Mouse (Mus musculus) layer of hippocampus, postnatal 36 days (tissue): Measurements from ENCODE around the gene Zfp968. TPM values are rescaled to one million over a fixed set of nuclear protein-coding genes. Genes with fewer than 3 reads are reported as not detected.
"Not testable (repeated sequence)": the region's sequence is repeated elsewhere in the genome, so short reads cannot be mapped to it uniquely, and the experiment has no call there.

Experiments
- DNase-seq, 2 experiments: peaks; one replicate each; pipeline ENCODE4 v3.0.0; 2022
- total RNA-seq, 2 experiments: library from RNA; stranded (reverse); gene quantifications; 2 replicates each; pipeline ENCODE4 v1.2.3; 2021

Gene Zfp968
- total RNA-seq, result 1 to 10 TPM; 7.1 to 7.8 TPM

- DNase-seq, result not testable (repeated sequence)
These were observed at the start of gene Zfp968 for GRCm38 (mm10) chr2:175372136-175372535. Zfp968 (plus strand) TSS chr2:175372436.

DNA sequence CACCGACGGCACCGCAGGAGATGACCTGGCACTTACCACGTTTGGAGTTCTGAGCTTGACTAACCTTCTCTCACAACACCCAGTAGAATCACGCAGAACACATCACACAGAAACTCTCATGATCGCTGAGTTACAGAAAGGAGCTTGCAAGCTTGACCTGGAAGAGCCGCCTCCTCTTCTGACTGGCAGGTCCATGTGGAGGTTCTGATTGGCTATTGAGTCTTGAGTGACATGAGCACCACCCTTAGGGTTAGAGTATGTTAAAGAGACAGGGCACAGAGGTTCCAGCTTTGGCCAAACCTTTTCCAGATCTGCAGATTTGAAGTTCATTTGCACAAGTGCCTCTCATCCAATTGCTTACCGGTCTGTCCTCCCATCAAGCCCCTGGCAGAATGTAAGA lies 34.1 kb upstream of the Zfp968 start, which contains the start of gene Gm4631:
Gm4631 (minus strand) TSS at position 101 of the 400 bp plus-strand sequence.
- DNase-seq, result not testable (repeated sequence)

Other genes starting within 250 kb of the Zfp968 start
- gene Gm14399, start 230.4 kb upstream of the Zfp968 start, total RNA-seq, result 10 to 100 TPM; 23.3 to 25.3 TPM
- gene Gm14443, start 196.6 kb upstream of the Zfp968 start, total RNA-seq, result 1 to 10 TPM; 5.9 to 8.9 TPM
- gene Gm14391, start 165.5 kb upstream of the Zfp968 start, total RNA-seq, result 100 to 1,000 TPM in 1 of 2 experiments, 10 to 100 TPM in 1; 83.2 to 101 TPM
- gene Gm14440, start 97.3 kb upstream of the Zfp968 start, total RNA-seq, result 10 to 100 TPM in 1 of 2 experiments, 1 to 10 TPM in 1; 6.4 to 13.7 TPM
- gene Gm4631, start 34.2 kb upstream of the Zfp968 start, total RNA-seq, result 10 to 100 TPM; 68.5 to 75.3 TPM
- 10 to 100 TPM; 11.7 to 12.8 TPM for gene Gm4724, start 63.4 kb downstream of the Zfp968 start, total RNA-seq
- 1 to 10 TPM; 4.8 to 6.7 TPM for gene Zfp965, start 97.5 kb downstream of the Zfp968 start, total RNA-seq